Mouse (Mus musculus): ENCODE measurements around the gene Daam1. TPM values are rescaled to one million over a fixed set of nuclear protein-coding genes. Genes with fewer than 3 reads are reported as not detected.

The Daam1 gene
- polyA plus RNA-seq, 1 experiment from 2014 or later: 5.3 TPM

- ATAC-seq: no peak
- Histone ChIP-seq H3K9me3 (ENCODE audit: control insufficient read depth) (no peaks in the 10 kb centered on the region), H3K4me1 (replicated peaks; ENCODE audit: control insufficient read depth, insufficient read depth, low read length) (no peaks in the 10 kb centered on the region), H3K27me3 (replicated peaks; ENCODE audit: control insufficient read depth, insufficient read depth, low read length) (no peaks in the 10 kb centered on the region), H3K27ac (ENCODE audit: low read depth, low read length) (no peak overlapping the region), H3K9ac (ENCODE audit: low read depth, low read length) (no peak overlapping the region), H3K36me3 (ENCODE audit: control insufficient read depth, insufficient read depth) (no peaks in the 10 kb centered on the region), H3K4me3 (ENCODE audit: low read depth, low read length) (no peak overlapping the region), H3K4me2 (replicated peaks; ENCODE audit: low read depth) (no peak overlapping the region)
- WGBS: 92% methylated on average over 3 of the region's 3 CpGs
- no peak for TF ChIP-seq CTCF (IDR thresholded peaks at IDR 0.05; ENCODE audit: low read depth)
Observed at GRCm38 (mm10) chr12:72011404-72011803, 180.5 kb downstream of the Daam1 start.

GRCm38 (mm10) chr12:72012126-72012525 is 181.2 kb downstream of the Daam1 start:
- no peaks in the 10 kb centered on the region for H3K9me3 ChIP-seq (ENCODE audit: control insufficient read depth)
- H3K9ac ChIP-seq (ENCODE audit: low read depth, low read length): no peak overlapping the region
- WGBS: 89% methylated on average over 6 of the region's 6 CpGs
- H3K4me1 ChIP-seq (replicated peaks; ENCODE audit: control insufficient read depth, insufficient read depth, low read length): no peaks in the 10 kb centered on the region
- no peak for ATAC-seq
- no peak overlapping the region for H3K4me3 ChIP-seq (ENCODE audit: low read depth, low read length)
- H3K36me3 ChIP-seq (ENCODE audit: control insufficient read depth, insufficient read depth): no peaks in the 10 kb centered on the region
- no peak overlapping the region for H3K4me2 ChIP-seq (replicated peaks; ENCODE audit: low read depth)
- no peaks in the 10 kb centered on the region for H3K27me3 ChIP-seq (replicated peaks; ENCODE audit: control insufficient read depth, insufficient read depth, low read length)
- no peak overlapping the region for H3K27ac ChIP-seq (ENCODE audit: low read depth, low read length)
- TF ChIP-seq CTCF (IDR thresholded peaks at IDR 0.05; ENCODE audit: low read depth): no peak

- Histone ChIP-seq H3K4me2 (replicated peaks; ENCODE audit: low read depth) (peak overlapping the region; percentile 35; the same call in 1 of the 2 replicates), H3K9me3 (ENCODE audit: control insufficient read depth) (no peaks in the 10 kb centered on the region), H3K4me3 (ENCODE audit: low read depth, low read length) (no peak overlapping the region), H3K27ac (ENCODE audit: low read depth, low read length) (no peak overlapping the region), H3K27me3 (replicated peaks; ENCODE audit: control insufficient read depth, insufficient read depth, low read length) (no peaks in the 10 kb centered on the region), H3K4me1 (replicated peaks; ENCODE audit: control insufficient read depth, insufficient read depth, low read length) (no peaks in the 10 kb centered on the region), H3K36me3 (ENCODE audit: control insufficient read depth, insufficient read depth) (no peaks in the 10 kb centered on the region), H3K9ac (ENCODE audit: low read depth, low read length) (no peak overlapping the region)
- WGBS: 66% methylated on average over 13 of the region's 13 CpGs
- no peak for ATAC-seq
- TF ChIP-seq CTCF (IDR thresholded peaks at IDR 0.05; ENCODE audit: low read depth): no peak
Observed at GRCm38 (mm10) chr12:72013711-72014354, 183.0 kb downstream of the Daam1 start.

DNA sequence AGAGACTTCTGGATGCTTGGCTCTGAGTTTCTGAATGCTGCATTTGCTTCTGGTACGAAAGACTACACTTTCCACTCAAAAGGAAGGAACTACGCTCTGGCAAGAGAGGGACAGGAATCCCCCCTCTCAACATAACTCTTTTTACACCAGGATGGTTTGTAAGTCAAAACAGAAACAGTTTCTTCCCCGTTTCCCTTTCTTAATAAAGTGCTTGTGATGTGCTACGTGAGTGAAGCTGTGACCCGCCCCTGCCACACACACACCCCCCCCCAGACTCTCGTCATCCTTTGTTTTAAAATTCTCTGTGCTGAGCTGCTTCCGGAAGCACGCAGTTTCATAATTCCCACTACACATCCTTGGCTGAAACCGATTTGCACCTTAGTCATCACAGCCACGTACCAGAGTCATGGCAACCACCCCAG is 183.5 kb downstream of the Daam1 start:
- WGBS: 51% methylated on average over 10 of the region's 10 CpGs
- H3K4me2 ChIP-seq (replicated peaks; ENCODE audit: low read depth): peak overlapping the region; percentile 35; the same call in 1 of the 2 replicates
- no peak overlapping the region for H3K4me3 ChIP-seq (ENCODE audit: low read depth, low read length)
- no peak for ATAC-seq
- no peak overlapping the region for H3K27ac ChIP-seq (ENCODE audit: low read depth, low read length)
- H3K36me3 ChIP-seq (ENCODE audit: control insufficient read depth, insufficient read depth): no peaks in the 10 kb centered on the region
- no peak for TF ChIP-seq CTCF (IDR thresholded peaks at IDR 0.05; ENCODE audit: low read depth)
- H3K9ac ChIP-seq (ENCODE audit: low read depth, low read length): no peak overlapping the region
- no peaks in the 10 kb centered on the region for H3K4me1 ChIP-seq (replicated peaks; ENCODE audit: control insufficient read depth, insufficient read depth, low read length)
- no peaks in the 10 kb centered on the region for H3K9me3 ChIP-seq (ENCODE audit: control insufficient read depth)
- no peaks in the 10 kb centered on the region for H3K27me3 ChIP-seq (replicated peaks; ENCODE audit: control insufficient read depth, insufficient read depth, low read length)

DNA sequence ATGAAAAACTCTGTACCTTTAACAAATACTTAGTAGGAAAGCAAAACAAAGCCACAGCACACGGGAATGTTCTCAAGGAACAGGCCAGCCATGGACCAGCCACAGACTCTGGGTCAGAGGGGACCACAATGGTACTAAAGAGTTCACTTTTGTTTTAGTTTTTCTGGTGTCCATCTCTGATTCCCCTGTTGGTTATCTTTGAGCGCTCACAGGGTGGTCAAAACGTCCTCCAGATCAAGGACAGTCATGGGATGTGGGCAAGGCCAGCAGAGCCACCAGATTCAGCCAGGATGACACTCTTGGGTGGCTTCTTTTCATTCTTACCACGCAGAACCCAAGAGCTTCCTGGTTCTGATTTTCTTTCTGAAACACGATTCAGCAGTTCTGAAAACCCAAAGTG is 184.4 kb downstream of the Daam1 start:
- Histone ChIP-seq H3K27me3 (replicated peaks; ENCODE audit: control insufficient read depth, insufficient read depth, low read length) (no peaks in the 10 kb centered on the region), H3K27ac (ENCODE audit: low read depth, low read length) (no peak overlapping the region), H3K4me3 (ENCODE audit: low read depth, low read length) (no peak overlapping the region), H3K4me2 (replicated peaks; ENCODE audit: low read depth) (no peak overlapping the region), H3K9ac (ENCODE audit: low read depth, low read length) (no peak overlapping the region), H3K36me3 (ENCODE audit: control insufficient read depth, insufficient read depth) (no peaks in the 10 kb centered on the region), H3K9me3 (ENCODE audit: control insufficient read depth) (no peaks in the 10 kb centered on the region), H3K4me1 (replicated peaks; ENCODE audit: control insufficient read depth, insufficient read depth, low read length) (no peaks in the 10 kb centered on the region)
- WGBS: 75% methylated on average over 5 of the region's 5 CpGs
- TF ChIP-seq CTCF (IDR thresholded peaks at IDR 0.05; ENCODE audit: low read depth): no peak
- no peak for ATAC-seq

DNA sequence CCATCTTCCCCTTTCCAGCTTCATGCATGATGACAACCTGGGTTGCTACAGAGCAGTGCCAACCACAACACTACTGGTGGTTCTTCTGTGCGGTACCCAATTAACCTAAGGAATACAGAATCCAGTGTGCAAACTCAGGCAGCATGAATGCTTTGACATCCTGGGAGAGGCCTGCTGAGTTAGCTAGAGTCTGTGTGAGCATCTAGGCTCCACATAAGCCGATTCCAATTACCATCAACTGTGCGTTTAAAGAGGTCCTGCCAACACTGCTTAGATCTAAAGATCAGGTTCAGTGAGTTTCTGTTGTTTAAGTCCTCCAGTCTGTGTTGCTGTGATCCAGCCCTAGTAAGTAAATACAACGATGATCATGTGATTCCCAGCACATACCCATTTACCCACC is 189.4 kb downstream of the Daam1 start:
- 85% methylated on average over 4 of the region's 4 CpGs for WGBS
- Histone ChIP-seq H3K4me3 (ENCODE audit: low read depth, low read length) (no peak overlapping the region), H3K27me3 (replicated peaks; ENCODE audit: control insufficient read depth, insufficient read depth, low read length) (no peaks in the 10 kb centered on the region), H3K9me3 (ENCODE audit: control insufficient read depth) (0 out of 2 replicates have a peak, but pooled peaks cover 3% of the 10 kb centered on the region), H3K4me2 (replicated peaks; ENCODE audit: low read depth) (no peak overlapping the region), H3K27ac (ENCODE audit: low read depth, low read length) (no peak overlapping the region), H3K36me3 (ENCODE audit: control insufficient read depth, insufficient read depth) (no peaks in the 10 kb centered on the region), H3K9ac (ENCODE audit: low read depth, low read length) (no peak overlapping the region), H3K4me1 (replicated peaks; ENCODE audit: control insufficient read depth, insufficient read depth, low read length) (no peaks in the 10 kb centered on the region)
- no peak for ATAC-seq
- no peak for TF ChIP-seq CTCF (IDR thresholded peaks at IDR 0.05; ENCODE audit: low read depth)

Measured in intestine, postnatal 0 days (tissue).